Mouse (Mus musculus): ENCODE results near the gene Unc13c.
A peak's percentile ranks its signal among the peaks of the same experiment; 100 is the strongest.

The Unc13c gene

GRCm38 (mm10) chr9:73603921-73604320 lies 364.8 kb downstream of the Unc13c start:
- no peak for DNase-seq

GRCm38 (mm10) chr9:73565558-73565957 lies 403.2 kb downstream of the Unc13c start:
- no peak for DNase-seq

GRCm38 (mm10) chr9:73560037-73560436 lies 408.7 kb downstream of the Unc13c start:
- no peak for DNase-seq

GRCm38 (mm10) chr9:73557805-73558204 lies 411.0 kb downstream of the Unc13c start:
- peak; percentile 63 for DNase-seq

- no peak for DNase-seq
Measured at GRCm38 (mm10) chr9:73555354-73555753, 413.4 kb downstream of the Unc13c start.

GRCm38 (mm10) chr9:73472568-73472967 lies 496.2 kb downstream of the Unc13c start:
- DNase-seq, result no peak

- no peak for DNase-seq
Measured at GRCm38 (mm10) chr9:73462027-73462426, 506.7 kb downstream of the Unc13c start.

GRCm38 (mm10) chr9:73450009-73450408 lies 518.8 kb downstream of the Unc13c start:
- no peak for DNase-seq

- no peak for DNase-seq
Measured at GRCm38 (mm10) chr9:73449216-73449615, 519.5 kb downstream of the Unc13c start.

GRCm38 (mm10) chr9:73431925-73432324 lies 536.8 kb downstream of the Unc13c start:
- DNase-seq, result no peak

Measured in thymus, postnatal 4 days (tissue).